Comparison of ENCODE assay signal across 18 mouse cellular contexts in the genomic region with DNA sequence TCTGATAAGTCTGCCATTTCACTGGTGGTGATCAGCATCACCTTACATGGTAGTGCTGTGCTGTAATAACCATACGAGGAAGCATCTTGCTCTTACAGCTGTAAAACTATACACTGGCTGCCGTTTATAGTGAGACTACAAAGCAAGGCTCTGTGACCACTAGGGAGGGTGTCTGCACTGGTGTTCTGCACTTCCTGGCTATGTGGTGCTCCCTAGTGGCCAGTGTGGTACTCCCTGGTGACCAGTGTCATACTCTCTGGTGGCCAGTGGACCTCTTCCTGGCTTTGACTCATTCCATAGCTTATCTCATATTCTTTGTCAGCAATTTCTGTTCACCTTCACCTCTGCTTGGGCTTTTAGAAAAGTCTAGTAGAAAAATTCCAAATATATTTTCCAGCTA.
DNase-seq lines count a peak whose midpoint lies in the region; ATAC-seq and TF ChIP-seq lines count a peak whose summit lies in the region.
"Had no signal": no experiment of that assay in that cellular context is flagged by ENCODE, and none has a peak within 500 bp of the region (broad histone marks: within the 10 kb centered on the region; RNA-seq: fewer than 3 reads in every experiment).

No protein-coding gene starts in this region.

- no peaks in the 10 kb centered on the region for H3K27me3 ChIP-seq in kidney, adult 2 months (replicated peaks; ENCODE audit: control insufficient read depth, insufficient read depth, low read length)
- peaks cover 2% of the 10 kb centered on the region; the same call in 1 of the 2 replicates for H3K27me3 ChIP-seq in E14TG2a.4 (ENCODE audit: insufficient read depth, low read length)
- H3K27me3 ChIP-seq: heart, embryonic 15.5 days; liver, embryonic 15.5 days; megakaryocyte, embryonic 14.5 days; neural tube, embryonic 13.5 days had no signal

- no peaks in the 10 kb centered on the region for H3K4me1 ChIP-seq in kidney, adult 2 months (ENCODE audit: control insufficient read depth, insufficient read depth, low read length)
- peaks cover 16% of the 10 kb centered on the region for H3K4me1 ChIP-seq in E14TG2a.4 (replicated peaks; ENCODE audit: low read depth, low read length)
- H3K4me1 ChIP-seq: heart, embryonic 15.5 days; liver, embryonic 15.5 days; megakaryocyte, embryonic 14.5 days; neural tube, embryonic 13.5 days had no signal

- H3K9me3 ChIP-seq in E14TG2a.4 (ENCODE audit: low read length): no peaks in the 10 kb centered on the region
- H3K9me3 ChIP-seq: heart, embryonic 15.5 days; liver, embryonic 15.5 days; neural tube, embryonic 13.5 days had no signal

- no peak for TF ChIP-seq POLR2A in kidney, adult 2 months (IDR thresholded peaks at IDR 0.05; ENCODE audit: low read depth, low read length)

- no peak overlapping the region for H3K4me3 ChIP-seq in kidney, adult 2 months (ENCODE audit: insufficient read depth, low read depth, low read length)
- H3K4me3 ChIP-seq in E14TG2a.4 (replicated peaks; ENCODE audit: low read length): no peak overlapping the region
- H3K4me3 ChIP-seq: heart, embryonic 15.5 days; liver, embryonic 15.5 days; megakaryocyte, embryonic 14.5 days; neural tube, embryonic 13.5 days had no signal

- peak; percentile 60 for TF ChIP-seq CTCF in kidney, adult 2 months (conservative IDR thresholded peaks at IDR 0.05; ENCODE audit: insufficient read depth, insufficient read length, low read depth, low read length)
- 0 out of 2 replicates have a peak, but pooled peaks have one; percentile 3 for TF ChIP-seq CTCF in E14TG2a.4 (conservative IDR thresholded peaks at IDR 0.05; ENCODE audit: low read length)

- no peak for ATAC-seq in megakaryocyte, adult 5-6 weeks (ENCODE audit: poor library complexity, severe bottlenecking)
- ATAC-seq in megakaryocyte-erythroid progenitor cell, adult 5-6 weeks (replicated peaks; ENCODE audit: low FRiP score, low TSS enrichment, poor library complexity, severe bottlenecking): no peak
- ATAC-seq: CD4-positive, CD25-positive, alpha-beta regulatory T cell, adult 4 months; intestine, embryonic 16.5 days had no signal

- WGBS in kidney, adult 2 months: 52% methylated on average over 2 of the region's 2 CpGs

- H3K36me3 ChIP-seq in kidney, adult 2 months (ENCODE audit: control insufficient read depth, insufficient read depth, low read length): no peaks in the 10 kb centered on the region
- no peaks in the 10 kb centered on the region for H3K36me3 ChIP-seq in E14TG2a.4 (ENCODE audit: insufficient read depth, low read length)
- H3K36me3 ChIP-seq: heart, embryonic 15.5 days; liver, embryonic 15.5 days; neural tube, embryonic 13.5 days had no signal

- H3K27ac ChIP-seq in kidney, adult 2 months (ENCODE audit: insufficient read depth, low read depth, low read length): no peak overlapping the region
- H3K27ac ChIP-seq: heart, embryonic 15.5 days; liver, embryonic 15.5 days; neural tube, embryonic 13.5 days had no signal

- peak; percentile 32 for DNase-seq in kidney, adult 2 months
- DNase-seq in kidney, adult 11 months: no peak
- DNase-seq in 416B (ENCODE audit: low read depth): peak; percentile 54
- DNase-seq in kidney, postnatal 14 days: peak; percentile 7
- no peak for DNase-seq in spleen, postnatal 10 days (ENCODE audit: low spot score in 2 of 2)
- DNase-seq: cerebellum, adult 11 months; cerebellum, postnatal 25 days; left cerebral cortex, postnatal 4 days; thymus, adult 18-20 months had no signal

Comparison
In these comparisons a context has a peak if more than half of its experiments do, and no peak if none do; other contexts are left out.
1. DNase-seq: peak in kidney, adult 2 months (single experiment), 416B (single experiment) and kidney, postnatal 14 days (single experiment); none in kidney, adult 11 months (single experiment) and spleen, postnatal 10 days (0 of 2).